Mouse (Mus musculus) liver, embryonic 14.5 days (tissue): ENCODE data around the gene Il27.

Source experiments
- CTCF ChIP-seq: IDR thresholded peaks from 2 replicates; pipeline ENCODE4 v1.5.1; 2016; ENCODE audit warnings: antibody characterized with exemption, low read depth, control low read depth
- EP300 ChIP-seq: IDR thresholded peaks from 2 replicates; pipeline ENCODE4 v1.6.1; 2016; ENCODE audit warnings: antibody characterized with exemption, low read depth

DNA sequence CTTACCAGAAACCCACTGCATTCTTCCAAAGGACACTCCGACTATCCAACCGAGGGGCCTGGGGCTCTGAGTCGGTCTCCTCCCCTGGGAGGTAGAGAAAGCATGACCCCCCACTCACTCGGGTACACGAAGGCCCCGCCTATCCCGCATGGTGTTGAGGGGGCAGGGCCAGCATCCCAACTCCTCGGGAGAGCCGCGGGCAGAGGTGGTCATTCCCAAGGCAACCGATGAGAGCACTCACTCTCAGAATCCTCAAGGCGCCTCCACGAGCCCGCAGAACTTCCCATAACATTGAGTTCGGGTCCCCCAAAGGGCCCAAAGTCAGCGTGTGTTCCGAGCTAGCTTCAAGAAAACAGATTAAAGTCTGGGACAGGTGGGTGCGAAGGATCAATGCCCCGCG is 12.0 kb downstream of the Il27 start:
- TF ChIP-seq EP300 (no peak), CTCF (no peak)
